In the genomic region with DNA sequence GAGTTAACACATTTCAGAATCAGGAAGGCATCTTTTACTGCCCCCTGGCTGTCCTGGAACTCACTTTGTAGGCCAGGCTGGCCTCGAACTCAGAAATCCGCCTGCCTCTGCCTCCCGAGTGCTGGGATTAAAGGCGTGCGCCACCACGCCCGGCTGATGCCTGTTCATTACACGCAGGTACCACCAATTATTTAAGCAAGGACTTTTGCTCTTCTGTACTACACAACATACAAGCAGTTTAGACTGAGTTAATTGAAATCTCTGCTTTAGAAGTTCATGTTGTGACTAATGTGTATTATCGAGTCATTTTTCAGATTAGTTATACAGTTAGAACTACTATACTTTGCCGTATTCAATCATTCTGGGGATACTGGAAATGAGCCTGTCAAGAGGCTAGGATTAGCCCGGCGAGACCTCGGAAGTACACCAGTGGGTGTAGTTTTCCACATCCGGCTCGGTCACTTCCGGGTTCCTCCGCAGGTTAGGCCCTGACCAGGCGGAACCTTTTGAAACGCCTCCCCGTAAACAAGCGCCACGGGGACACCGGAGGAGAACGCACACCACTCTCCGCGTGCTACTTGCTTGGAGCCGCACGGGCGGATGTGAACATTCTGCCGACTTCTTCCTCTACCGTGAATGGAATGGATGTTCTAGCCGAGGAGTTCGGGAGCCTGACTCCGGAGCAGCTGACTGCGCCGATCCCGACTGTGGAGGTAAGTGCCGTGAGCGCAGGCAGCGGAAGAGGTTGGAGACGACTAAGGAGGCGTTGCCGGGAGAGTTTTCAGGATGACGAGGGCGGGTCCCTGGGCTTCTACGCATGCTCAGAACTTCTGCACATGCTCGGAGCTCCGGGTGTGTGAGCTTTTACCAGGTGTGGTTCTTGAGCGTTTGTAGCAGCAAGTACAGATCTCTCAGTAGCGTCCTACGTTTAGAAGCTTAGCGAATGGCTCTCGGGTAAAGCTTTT, we compare ENCODE assay signal across 7 mouse cellular contexts. TPM values are rescaled to one million over a fixed set of nuclear protein-coding genes. Genes with fewer than 3 reads are reported as not detected.
DNase-seq lines count a peak whose midpoint lies in the region; ATAC-seq lines count a peak whose summit lies in the region.

Gene Polr3b, plus strand, starts transcription at position 467 of the 965 bp plus-strand sequence.

- H3K4me2 ChIP-seq in intestine, embryonic 16.5 days (ENCODE audit: low read depth, low read length), result peak within 1 kb of the TSS; percentile 67
- peak within 1 kb of the TSS; percentile 83 for H3K4me2 ChIP-seq in midbrain, embryonic 11.5 days

- no peaks in the 10 kb centered on the region for H3K9me3 ChIP-seq in intestine, embryonic 16.5 days (ENCODE audit: control insufficient read depth, low read length)
- no peaks in the 10 kb centered on the region for H3K9me3 ChIP-seq in midbrain, embryonic 11.5 days (ENCODE audit: control insufficient read depth, low read length)

- peak; percentile 99 for ATAC-seq in intestine, embryonic 16.5 days
- ATAC-seq in midbrain, embryonic 11.5 days (ENCODE audit: low FRiP score), result peak; percentile 95

- intact Hi-C loops in left cerebral cortex, postnatal 36 days (cut with DNase I), result loop anchor here (5.0 kb wide), 1 partner anchor 90 kb away; the partner anchor contains the start of gene Ckap4

- no peaks in the 10 kb centered on the region for H3K36me3 ChIP-seq in intestine, embryonic 16.5 days (ENCODE audit: control insufficient read depth, insufficient read depth, low read length)
- no peaks in the 10 kb centered on the region for H3K36me3 ChIP-seq in midbrain, embryonic 11.5 days (ENCODE audit: control insufficient read depth, insufficient read depth, low read length)

- H3K27me3 ChIP-seq in intestine, embryonic 16.5 days (replicated peaks; ENCODE audit: control insufficient read depth, insufficient read depth, low read length), result no peaks in the 10 kb centered on the region
- no peaks in the 10 kb centered on the region for H3K27me3 ChIP-seq in midbrain, embryonic 11.5 days (ENCODE audit: control insufficient read depth, insufficient read depth, low read length)

- 6% methylated on average over 53 of the region's 53 CpGs for WGBS in intestine, embryonic 16.5 days
- WGBS in midbrain, embryonic 11.5 days, result 8% methylated on average over 53 of the region's 53 CpGs

- H3K4me1 ChIP-seq in intestine, embryonic 16.5 days (ENCODE audit: control insufficient read depth, insufficient read depth, low read length), result peaks cover 4% of the 10 kb centered on the region; the same call in 1 of the 2 replicates
- H3K4me1 ChIP-seq in midbrain, embryonic 11.5 days (ENCODE audit: control insufficient read depth, insufficient read depth, low read length), result peaks cover 7% of the 10 kb centered on the region

- peak within 1 kb of the TSS; percentile 79 for H3K9ac ChIP-seq in intestine, embryonic 16.5 days (ENCODE audit: low read depth, low read length)
- H3K9ac ChIP-seq in midbrain, embryonic 11.5 days (ENCODE audit: low read length), result peak within 1 kb of the TSS; percentile 74

- H3K4me3 ChIP-seq in intestine, embryonic 16.5 days (ENCODE audit: low read length), result peak within 1 kb of the TSS; percentile 78
- H3K4me3 ChIP-seq in midbrain, embryonic 11.5 days (ENCODE audit: low read depth, low read length), result peak within 1 kb of the TSS; percentile 69

- peak; percentile 92 for DNase-seq in adrenal gland, adult 8-10 months
- peak; percentile 93 for DNase-seq in embryo, embryonic 9.5 days (ENCODE audit: extremely low spot score)
- peak; percentile 78 to 94 for DNase-seq in gastrocnemius, postnatal 4 days (ENCODE audit: low spot score in 2 of 2)
- DNase-seq in left cerebral cortex, postnatal 36 days (ENCODE audit: low spot score in 2 of 2), result peak; percentile 96
- peak; percentile 98 for DNase-seq in midbrain, embryonic 11.5 days (ENCODE audit: low spot score, missing footprints)
- DNase-seq in skeletal muscle tissue, adult 2 months (ENCODE audit: low read depth, low spot score), result peak; percentile 90

- peak within 1 kb of the TSS; percentile 95 for H3K27ac ChIP-seq in intestine, embryonic 16.5 days (ENCODE audit: low read length)
- H3K27ac ChIP-seq in midbrain, embryonic 11.5 days (ENCODE audit: low read depth, low read length), result peak within 1 kb of the TSS; percentile 77

RNA-seq across cellular contexts. Expression of gene Polr3b, which starts in this region (rescaled TPM):
- 10 to 100 TPM; 27.4 to 32.3 (median 31.2) TPM for total RNA-seq in adrenal gland, adult 8-10 months (2022)
- 10 to 100 TPM; 17.6 to 18.3 TPM for total RNA-seq in gastrocnemius, postnatal 4 days (2021)
- polyA plus RNA-seq in intestine, embryonic 16.5 days (2015; fragmentation: Nextera tagmentation; extraction: Ambion mirVana), result 10.4 and 10.5 TPM in 2 replicates
- 10 to 100 TPM; 13.0 to 16.0 TPM for total RNA-seq in left cerebral cortex, postnatal 36 days (2021)
- 16.0 and 18.0 TPM in 2 replicates for polyA plus RNA-seq in midbrain, embryonic 11.5 days (2014; fragmentation: Nextera tagmentation; extraction: Ambion mirVana)

Comparison
In these comparisons a context has a peak if more than half of its experiments do, and no peak if none do; other contexts are left out.
1. Peak in every context shown above with its lines: DNase-seq, ATAC-seq, H3K4me3 ChIP-seq and H3K27ac ChIP-seq.